Mouse (Mus musculus): Measurements from ENCODE around the gene Syne1.
A peak's percentile ranks its signal among the peaks of the same experiment; 100 is the strongest.

- TF ChIP-seq CTCF (IDR thresholded peaks at IDR 0.05) (no peak), EP300 (IDR thresholded peaks at IDR 0.05) (0 out of 2 replicates have a peak, but pooled peaks have one; percentile 16)
Observed at GRCm38 (mm10) chr10:5549871-5550167, 1.5 kb downstream of the Syne1 start.
